Mouse (Mus musculus) thymus, adult 2 months (tissue): ENCODE data around the gene Tia1.

Source experiments
- CTCF ChIP-seq: fragments of 200-500 bp; IDR thresholded peaks from 2 replicates; pipeline ENCODE4 v1.5.1; 2012; ENCODE audit warnings: mild to moderate bottlenecking, control low read depth, low read length, moderate library complexity, borderline replicate concordance; ENCODE audit not compliant: control insufficient read depth, poor library complexity, insufficient read depth; ENCODE audit errors: extremely low read depth
- POLR2A ChIP-seq: fragments of 200-500 bp; IDR thresholded peaks from 2 replicates; pipeline ENCODE4 v1.6.1; 2012; ENCODE audit warnings: mild to moderate bottlenecking, low read length, control low read depth, moderate library complexity; ENCODE audit not compliant: control insufficient read depth, poor library complexity, insufficient read depth; ENCODE audit errors: extremely low read depth

DNA sequence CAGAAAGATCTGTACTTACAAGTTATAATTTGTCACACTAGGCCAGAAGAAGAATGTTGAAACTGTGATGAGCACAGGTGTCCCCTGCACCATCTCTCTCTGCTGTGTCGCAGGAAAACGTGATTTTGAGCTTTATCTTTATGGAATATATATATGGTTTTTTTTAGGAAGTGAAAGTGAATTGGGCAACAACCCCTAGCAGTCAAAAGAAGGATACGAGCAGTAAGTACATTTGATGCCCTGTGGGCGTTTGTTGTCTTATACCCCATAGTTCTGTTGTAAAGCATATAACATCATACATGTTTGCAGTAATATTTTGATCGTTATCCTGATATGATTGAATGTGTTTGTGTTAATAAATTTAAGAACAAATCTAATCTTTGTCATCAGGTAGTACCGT lies 14.7 kb downstream of the Tia1 start:
- TF ChIP-seq CTCF = no peak
- no peak for TF ChIP-seq POLR2A
